Mouse (Mus musculus) G1E (cell line): ENCODE results near the gene Cmtm1. TPM values are rescaled to one million over a fixed set of nuclear protein-coding genes. Genes with fewer than 3 reads are reported as not detected.
"Not testable (repeated sequence)": the region's sequence is repeated elsewhere in the genome, so short reads cannot be mapped to it uniquely, and the experiment has no call there.

Source experiments
- ATAC-seq: 2 replicates; pipeline ENCODE4 v1.8.0; 2016; ENCODE audit warnings: mild to moderate bottlenecking; ENCODE audit not compliant: insufficient number of reproducible peaks, poor library complexity, low FRiP score, severe bottlenecking; ENCODE audit errors: extremely low read depth
- DNase-seq: peaks from one replicate; pipeline ENCODE4 v3.0.0; 2012; ENCODE audit warnings: low spot score
- H3K27me3 ChIP-seq: 2 replicates; pipeline ENCODE4 v1.6.1; 2012; ENCODE audit warnings: mild to moderate bottlenecking, low read length, inconsistent platforms; ENCODE audit not compliant: insufficient read depth
- H3K36me3 ChIP-seq: replicated peaks from 2 replicates; pipeline ENCODE3; 2012; ENCODE audit warnings: mild to moderate bottlenecking, inconsistent platforms
- H3K4me1 ChIP-seq: 2 replicates; pipeline ENCODE4 v1.6.1; 2012; ENCODE audit warnings: low read depth, low read length, inconsistent platforms, mixed read lengths; ENCODE audit not compliant: insufficient read depth
- H3K4me3 ChIP-seq: 2 replicates; pipeline ENCODE4 v1.5.1; 2012; ENCODE audit warnings: low read depth, mild to moderate bottlenecking, inconsistent platforms, low read length, moderate library complexity, mixed read lengths
- H3K9me3 ChIP-seq: replicated peaks from 2 replicates; pipeline ENCODE4 v1.6.1; 2012; ENCODE audit warnings: inconsistent platforms
- CTCF ChIP-seq: IDR thresholded peaks from 2 replicates; pipeline ENCODE4 v1.5.1; 2012; ENCODE audit warnings: low read depth, low read length, inconsistent platforms, mixed read lengths
- GATA1 ChIP-seq: IDR thresholded peaks from 2 replicates; pipeline ENCODE4 v1.6.1; 2012; ENCODE audit warnings: borderline replicate concordance, low read length, inconsistent platforms, mixed read lengths
- GATA2 ChIP-seq: IDR thresholded peaks from 2 replicates; pipeline ENCODE4 v1.6.1; 2012; ENCODE audit warnings: low read depth, low read length, inconsistent platforms, borderline replicate concordance
- POLR2AphosphoS5 ChIP-seq: IDR thresholded peaks from 2 replicates; pipeline ENCODE4 v1.6.1; 2012; ENCODE audit warnings: low read depth, low read length, inconsistent platforms; ENCODE audit not compliant: insufficient replicate concordance
- TAL1 ChIP-seq: conservative IDR thresholded peaks from 2 replicates; pipeline ENCODE4 v1.6.1; 2012; ENCODE audit warnings: low read depth, low read length, inconsistent platforms, mixed read lengths
- polyA plus RNA-seq: library from polyadenylated mRNA; stranded (reverse); fragments of >175 nt; gene quantifications from 2 replicates; pipeline ENCODE4 v1.2.3, GENCODE M21; 2012
- total RNA-seq, 2 experiments: library from RNA; stranded (forward) in 1 of 2; stranded (reverse) in 1 of 2; fragments of 200-1000 nt in 1 of 2; fragments of >200 nt in 1 of 2; fragmentation: Nextera tagmentation in 1 of 2; gene quantifications; 2 replicates each; pipeline ENCODE4 v1.2.3; 2014 to 2017

Gene Cmtm1
- total and polyA plus RNA-seq, 3 experiments = 0.33 TPM; not detected in 2

DNA sequence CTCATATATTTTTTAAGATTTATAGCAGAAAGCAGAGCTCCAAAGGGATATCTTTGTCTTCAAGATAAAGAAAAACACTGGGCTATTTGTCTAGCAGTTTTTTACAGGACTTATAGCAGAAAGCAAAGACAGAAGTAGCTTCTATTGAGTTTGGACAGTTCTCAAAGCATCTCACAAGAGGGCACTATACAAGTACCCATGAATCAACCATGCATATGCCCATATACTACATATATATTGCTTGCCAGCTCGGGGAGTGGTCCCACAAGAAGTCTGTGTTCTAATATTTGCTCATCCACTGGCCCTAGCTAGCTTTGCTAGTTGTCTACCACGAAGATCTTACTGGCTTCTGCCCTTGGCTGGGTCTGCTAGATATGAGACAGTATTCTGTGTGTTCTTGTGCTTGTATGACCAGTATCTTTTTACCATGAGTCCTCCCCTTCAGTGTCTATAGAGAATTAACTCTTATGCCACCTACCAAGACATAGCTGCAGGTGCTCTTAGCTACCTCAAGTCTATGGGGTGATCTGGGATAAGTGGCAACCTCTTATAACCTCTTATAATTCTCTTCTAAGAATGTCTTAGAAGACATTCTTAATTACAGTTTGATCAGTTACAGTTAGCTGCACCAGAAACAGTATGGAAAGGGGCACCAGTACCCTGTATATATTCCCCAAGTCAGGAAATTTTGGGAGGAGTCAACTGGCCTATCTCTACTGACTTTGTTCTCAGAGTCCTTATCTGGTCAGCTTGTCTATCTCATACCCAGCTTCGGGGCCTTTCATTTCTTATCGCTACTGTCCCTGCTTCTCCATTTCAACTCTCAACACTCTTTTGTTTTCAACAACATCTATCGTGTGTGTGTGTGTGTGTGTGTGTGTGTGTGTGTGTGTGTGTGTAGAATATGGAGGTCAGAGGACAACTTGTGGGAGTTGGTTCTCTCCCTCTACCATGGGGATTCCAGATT is 23.0 kb upstream of the Cmtm1 start:
- DNase-seq (no peak), ATAC-seq (no peak)
- H3K27me3 ChIP-seq = no peaks in the 10 kb centered on the region; the same call in 1 of the 2 replicates
- no peaks in the 10 kb centered on the region for H3K36me3 ChIP-seq
- no peak for TF ChIP-seq CTCF
- TF ChIP-seq TAL1 = no peak
- TF ChIP-seq GATA1 = no peak
- TF ChIP-seq POLR2AphosphoS5 = no peak
- TF ChIP-seq GATA2 = no peak
- H3K4me1 ChIP-seq = no peaks in the 10 kb centered on the region
- H3K4me3 ChIP-seq = no peak overlapping the region
- no peaks in the 10 kb centered on the region for H3K9me3 ChIP-seq

DNA sequence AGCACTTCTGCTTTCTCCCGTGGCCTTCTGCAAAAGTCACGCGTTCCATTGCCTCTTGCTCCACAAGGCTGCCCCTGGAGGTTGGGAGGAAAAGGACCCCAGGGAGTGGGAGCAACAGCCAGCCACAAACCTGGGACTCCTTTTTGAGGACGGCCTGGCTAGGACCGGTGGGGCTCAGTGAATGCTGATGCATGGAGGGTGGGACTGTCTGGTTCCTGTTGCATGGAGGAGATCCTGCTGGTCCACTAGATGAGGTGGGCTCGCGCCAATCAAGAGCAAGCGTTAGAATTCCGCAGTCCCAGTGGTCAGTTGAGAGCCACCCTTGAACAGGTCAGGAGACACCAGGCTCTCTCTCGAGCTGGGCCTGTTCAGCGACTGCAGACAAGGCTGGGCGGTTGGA is 12.0 kb upstream of the Cmtm1 start, which contains the start of gene Cmtm2b:
Gene Cmtm2b (plus strand): TSS at position 301 of the 400 bp plus-strand sequence.
- H3K36me3 ChIP-seq, H3K4me3 ChIP-seq, DNase-seq, H3K27me3 ChIP-seq, H3K9me3 ChIP-seq, ATAC-seq, H3K4me1 ChIP-seq: not testable (repeated sequence)

DNA sequence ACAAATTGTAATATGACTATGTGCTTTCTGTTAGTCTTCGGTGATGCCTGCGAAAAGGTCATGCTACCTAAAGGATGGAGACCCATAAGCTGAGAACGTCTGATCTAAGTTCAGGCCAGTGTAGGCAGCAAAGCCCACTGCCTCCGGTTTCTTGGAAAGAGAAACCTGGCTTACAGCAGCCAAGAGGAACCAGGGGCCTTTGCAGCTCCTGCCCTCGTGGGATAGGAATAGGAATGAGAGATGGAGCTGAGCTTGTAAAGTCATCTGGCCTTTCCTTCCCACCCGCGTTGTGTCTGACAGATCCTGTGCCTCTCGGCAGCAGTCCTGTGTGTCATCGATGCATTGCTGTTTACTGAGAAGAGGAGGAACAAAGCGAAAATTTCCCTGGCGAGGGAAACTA is 11.3 kb upstream of the Cmtm1 start, which contains the start of gene Gm11020:
Gene Gm11020 (plus strand): TSS at position 301 of the 400 bp plus-strand sequence.
- not testable (repeated sequence) for DNase-seq, H3K36me3 ChIP-seq, ATAC-seq, H3K27me3 ChIP-seq, H3K9me3 ChIP-seq, H3K4me1 ChIP-seq, H3K4me3 ChIP-seq

DNA sequence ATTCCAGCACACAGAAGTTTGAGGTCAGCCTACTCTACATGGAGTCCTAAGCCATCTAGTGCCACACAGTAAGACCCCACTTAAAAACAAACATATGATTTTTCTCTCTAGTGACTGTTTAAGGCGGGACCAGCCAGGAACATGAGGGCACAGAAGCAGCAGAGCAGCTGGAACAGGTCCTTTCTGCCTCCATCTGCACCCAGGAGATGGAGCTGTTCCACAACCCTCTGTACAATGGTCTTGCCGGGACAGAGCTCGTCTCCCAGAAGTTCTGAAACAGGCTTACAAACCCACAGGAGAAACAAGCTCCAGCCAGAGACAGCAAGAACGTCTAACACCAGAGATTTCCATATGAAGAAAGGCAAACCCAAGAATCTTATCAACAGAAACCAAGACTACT is 3.4 kb upstream of the Cmtm1 start:
- Histone ChIP-seq H3K9me3 (peaks cover 5% of the 10 kb centered on the region), H3K4me3 (no peak overlapping the region), H3K27me3 (no peaks in the 10 kb centered on the region), H3K36me3 (no peaks in the 10 kb centered on the region), H3K4me1 (no peaks in the 10 kb centered on the region)
- DNase-seq (no peak), ATAC-seq (no peak)
- TF ChIP-seq TAL1 (no peak), POLR2AphosphoS5 (no peak), GATA1 (no peak), CTCF (no peak), GATA2 (no peak)

DNA sequence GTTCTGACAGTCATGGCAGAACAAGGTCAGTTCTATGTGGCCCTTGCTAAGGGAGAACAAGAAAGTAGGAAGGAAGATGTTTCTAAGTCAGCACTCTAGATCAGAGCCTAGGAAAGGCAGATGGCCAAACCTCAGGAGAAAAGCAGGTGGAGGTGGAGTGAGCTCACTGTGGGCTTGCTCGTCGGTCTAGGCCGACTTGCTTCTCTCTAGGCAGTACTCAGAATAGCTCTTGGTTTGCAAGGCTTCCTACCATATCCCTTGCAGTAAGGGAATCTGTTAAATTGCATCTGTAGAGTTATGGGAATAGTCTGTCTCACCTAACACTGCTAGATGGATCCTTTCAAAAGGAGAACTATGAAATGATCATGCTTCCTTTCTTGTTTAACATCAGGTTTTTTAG is 2.1 kb upstream of the Cmtm1 start:
- H3K27me3 ChIP-seq, H3K4me3 ChIP-seq, ATAC-seq, DNase-seq, H3K4me1 ChIP-seq, H3K9me3 ChIP-seq, H3K36me3 ChIP-seq: not testable (repeated sequence)

DNA sequence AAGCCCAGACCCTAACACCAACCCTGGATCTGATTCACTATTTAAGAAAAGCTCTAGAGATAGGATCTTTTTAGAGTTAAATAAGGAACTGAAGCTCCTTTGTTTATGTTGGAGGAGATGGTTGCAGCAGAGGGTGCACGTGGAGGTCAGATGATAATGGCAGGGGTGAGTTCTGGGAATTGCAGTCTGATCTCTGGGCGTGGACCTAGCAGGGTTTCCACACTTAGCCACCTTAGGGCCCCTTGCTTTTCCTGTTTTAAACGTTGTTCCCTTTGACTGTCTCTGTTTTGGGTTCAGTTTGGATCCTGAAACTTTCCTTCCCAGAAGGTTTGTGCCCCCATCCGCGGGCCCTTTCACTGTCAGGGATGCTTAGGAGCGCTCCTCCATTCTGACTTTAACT is 1.6 kb downstream of the Cmtm1 start:
- DNase-seq, H3K27me3 ChIP-seq, H3K4me1 ChIP-seq, H3K36me3 ChIP-seq, H3K9me3 ChIP-seq, H3K4me3 ChIP-seq, ATAC-seq: not testable (repeated sequence)

DNA sequence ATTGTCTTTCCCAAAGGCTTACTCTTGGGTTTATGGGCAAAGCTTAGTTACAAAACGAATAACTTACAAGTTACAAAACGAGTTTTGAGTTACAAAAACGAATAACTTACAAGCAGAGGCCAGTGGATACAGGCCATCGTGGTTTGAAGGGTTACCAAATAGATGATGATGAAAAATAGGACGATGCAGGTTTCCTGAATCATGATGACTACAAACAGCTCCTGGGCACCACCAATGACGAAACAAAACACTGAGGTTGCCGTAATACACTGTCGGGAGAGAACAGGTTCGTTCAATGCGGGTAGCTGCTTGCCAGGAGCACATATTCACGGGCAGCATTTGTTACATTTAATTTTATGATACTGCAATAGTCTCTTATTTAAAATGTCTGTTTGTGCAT is 5.0 kb downstream of the Cmtm1 start:
- Histone ChIP-seq H3K36me3 (no peaks in the 10 kb centered on the region), H3K4me3 (no peak overlapping the region), H3K27me3 (no peaks in the 10 kb centered on the region), H3K9me3 (peaks cover 5% of the 10 kb centered on the region), H3K4me1 (no peaks in the 10 kb centered on the region)
- TF ChIP-seq POLR2AphosphoS5 = no peak
- no peak for TF ChIP-seq CTCF
- no peak for TF ChIP-seq GATA2
- no peak for TF ChIP-seq TAL1
- no peak for TF ChIP-seq GATA1
- ATAC-seq (no peak), DNase-seq (no peak)

- not testable (repeated sequence) for H3K9me3 ChIP-seq, ATAC-seq, DNase-seq, H3K4me3 ChIP-seq, H3K27me3 ChIP-seq, H3K4me1 ChIP-seq, H3K36me3 ChIP-seq
Observed at GRCm38 (mm10) chr8:104302536-104302935, 7.4 kb downstream of the Cmtm1 start.

DNA sequence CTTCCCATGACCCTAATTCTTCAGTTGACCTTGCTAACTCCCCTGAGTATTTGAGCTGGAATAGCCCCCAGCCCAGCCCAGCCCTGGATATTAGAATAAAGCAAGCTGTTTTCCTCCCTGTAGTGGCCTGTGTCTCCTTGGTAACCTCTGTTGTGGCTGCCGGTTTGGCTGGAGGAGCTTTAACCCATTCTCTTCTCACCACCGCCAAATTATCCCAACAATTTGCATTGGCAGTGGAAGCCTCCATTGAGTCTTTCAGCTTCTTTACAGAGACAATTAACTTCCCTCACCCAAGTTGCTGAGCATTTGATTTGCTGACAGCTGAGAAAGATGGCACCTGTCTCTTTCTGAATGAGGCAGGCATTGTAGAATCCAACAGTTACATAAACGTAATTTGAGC is 8.4 kb downstream of the Cmtm1 start:
- H3K36me3 ChIP-seq, H3K4me1 ChIP-seq, H3K9me3 ChIP-seq, H3K27me3 ChIP-seq, H3K4me3 ChIP-seq, DNase-seq, ATAC-seq: not testable (repeated sequence)
